Mouse (Mus musculus) thymus, postnatal 25 days (tissue): ENCODE results near the gene Zfp652.

Experiments used
- DNase-seq: peaks from one replicate; pipeline ENCODE4 v3.0.0; 2022

The Zfp652 gene

DNA sequence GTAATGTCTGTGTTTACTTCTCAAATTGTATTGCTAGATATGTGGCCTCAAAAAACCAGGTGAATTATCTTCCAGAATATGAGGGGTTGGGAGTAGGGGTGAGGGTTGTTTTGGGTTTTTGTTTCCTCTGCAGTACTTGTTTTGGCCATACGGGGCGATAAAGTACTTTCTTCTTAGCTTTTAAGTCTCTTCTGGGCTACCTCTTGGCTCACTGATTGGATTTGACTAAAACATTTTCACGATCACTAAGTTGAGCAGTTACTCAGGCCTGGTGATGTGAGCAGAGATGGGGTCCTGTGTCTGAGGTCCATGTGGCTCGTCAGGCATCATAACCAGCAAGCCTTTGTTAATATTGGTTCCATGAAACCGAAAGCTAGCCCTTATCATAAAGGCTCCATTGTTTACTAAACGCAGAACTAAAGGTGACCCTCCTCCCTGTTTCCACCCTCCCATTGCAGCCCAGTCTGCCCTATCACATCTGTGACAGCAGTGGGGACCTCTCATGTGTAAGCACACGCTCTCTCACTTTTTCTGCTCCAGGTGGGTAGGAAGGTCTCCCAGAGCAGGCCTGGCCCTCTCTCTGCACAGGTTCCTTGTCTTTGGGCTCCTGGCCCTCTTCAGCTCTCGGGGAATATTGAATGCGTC, 58.4 kb downstream of the Zfp652 start:
- DNase-seq = peak; percentile 17

DNA sequence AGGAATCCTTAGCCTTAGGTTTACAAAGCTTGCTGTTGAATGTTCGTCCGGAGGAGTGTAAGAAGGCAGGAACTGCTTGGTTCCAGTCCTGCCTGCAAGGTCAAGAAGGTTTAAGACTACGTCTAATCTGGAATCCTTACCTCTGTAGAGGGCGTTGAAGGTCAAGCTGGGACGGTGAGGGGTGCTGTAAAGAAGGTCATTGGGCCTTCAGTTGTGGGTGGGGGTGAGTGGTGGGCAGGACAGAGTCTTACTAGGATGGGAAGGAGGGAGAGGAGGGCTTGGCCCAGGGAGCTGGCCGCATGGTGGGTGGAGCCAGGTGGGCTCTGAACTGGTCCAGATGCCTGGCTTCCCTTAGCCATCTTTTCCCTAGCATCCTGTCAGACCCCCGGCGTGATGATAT, 59.2 kb downstream of the Zfp652 start:
- no peak for DNase-seq

DNA sequence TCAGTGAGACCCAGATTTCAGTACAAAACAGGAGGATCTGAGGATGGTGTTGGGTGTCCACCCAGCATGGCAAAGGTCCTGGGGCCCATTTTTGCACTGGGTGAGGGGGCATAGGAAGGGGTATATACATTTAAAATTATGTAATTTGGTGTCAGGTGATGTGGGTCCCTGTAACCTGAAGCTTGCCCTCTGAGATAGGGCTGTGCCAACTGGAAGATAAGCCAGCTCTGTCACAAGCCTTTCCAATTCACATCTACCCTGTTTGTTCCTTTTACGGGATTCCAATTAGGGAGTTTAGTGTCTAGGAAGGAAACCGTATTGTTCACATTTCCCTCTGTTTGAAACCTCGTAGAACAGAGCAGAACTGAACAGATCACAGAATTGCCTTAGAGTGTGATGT, 60.8 kb downstream of the Zfp652 start:
- no peak for DNase-seq

DNA sequence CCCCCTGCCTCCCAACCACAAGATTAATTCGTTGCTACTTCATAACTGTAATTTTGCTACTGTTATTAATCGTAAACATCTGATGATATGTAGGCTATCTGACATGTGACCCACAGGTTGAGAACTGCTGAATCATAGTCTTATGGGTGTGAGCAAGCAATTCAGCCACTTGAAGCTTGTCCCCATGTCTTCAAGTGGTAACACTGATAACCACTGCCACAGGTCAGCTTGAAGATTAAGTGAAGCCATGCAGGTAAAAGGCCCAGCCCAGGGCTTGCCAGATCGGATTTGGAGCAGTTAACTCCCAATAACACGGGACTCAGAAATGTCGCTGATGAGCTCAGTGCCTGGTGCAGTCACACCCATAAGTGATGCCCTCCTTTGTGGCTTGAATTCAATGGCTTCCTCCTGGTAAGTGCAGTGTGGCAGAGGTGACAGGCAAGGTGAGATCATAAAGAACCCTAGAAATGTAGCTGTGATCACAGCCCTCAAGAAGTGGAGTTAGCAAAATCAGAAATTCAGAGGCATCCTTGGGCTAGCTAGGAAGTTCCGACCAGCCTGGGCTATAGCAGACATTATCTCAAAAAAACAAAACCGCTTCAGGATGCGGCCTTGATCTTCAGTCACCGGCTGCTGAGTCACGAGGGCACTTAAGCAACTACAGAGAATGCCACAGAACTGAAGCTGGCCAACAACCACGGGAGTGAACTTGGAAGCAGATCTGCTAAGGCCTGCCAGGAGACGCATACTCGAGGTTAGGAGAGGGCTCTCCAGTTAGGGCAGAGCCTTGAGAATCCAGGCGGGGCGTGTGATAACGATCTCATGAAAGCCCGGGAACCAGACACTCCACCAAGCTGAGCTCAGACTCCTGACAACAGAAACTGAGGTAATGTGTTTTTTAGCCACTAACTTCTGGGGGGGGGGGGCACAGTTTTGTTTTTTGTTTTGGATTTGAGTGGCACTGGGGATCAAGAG, 65.1 kb downstream of the Zfp652 start:
- peak; percentile 6 for DNase-seq

GRCm38 (mm10) chr11:95778831-95779251, 66.4 kb downstream of the Zfp652 start:
- peak; percentile 9 for DNase-seq

GRCm38 (mm10) chr11:95779366-95779765, 66.9 kb downstream of the Zfp652 start:
- no peak for DNase-seq

DNA sequence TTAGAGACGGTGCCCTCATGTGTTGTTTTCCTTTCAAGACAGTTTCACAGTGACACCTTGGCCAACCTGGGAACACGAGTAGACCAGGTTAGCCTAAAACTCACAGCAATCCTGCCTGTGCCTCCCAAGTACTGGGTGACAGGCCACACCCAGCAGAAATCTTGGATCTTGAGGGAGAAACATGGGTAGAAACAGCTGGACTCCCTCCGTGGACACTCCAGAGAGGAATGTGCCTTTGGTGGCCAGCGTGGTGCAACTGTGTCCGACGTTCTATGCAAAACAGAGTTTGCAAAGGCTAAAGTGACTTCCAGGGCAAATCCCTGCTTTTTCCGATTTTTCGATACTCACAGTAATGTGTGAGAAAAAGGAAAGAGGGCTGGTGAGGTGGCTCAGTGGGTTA, 68.0 kb downstream of the Zfp652 start:
- DNase-seq = no peak

DNA sequence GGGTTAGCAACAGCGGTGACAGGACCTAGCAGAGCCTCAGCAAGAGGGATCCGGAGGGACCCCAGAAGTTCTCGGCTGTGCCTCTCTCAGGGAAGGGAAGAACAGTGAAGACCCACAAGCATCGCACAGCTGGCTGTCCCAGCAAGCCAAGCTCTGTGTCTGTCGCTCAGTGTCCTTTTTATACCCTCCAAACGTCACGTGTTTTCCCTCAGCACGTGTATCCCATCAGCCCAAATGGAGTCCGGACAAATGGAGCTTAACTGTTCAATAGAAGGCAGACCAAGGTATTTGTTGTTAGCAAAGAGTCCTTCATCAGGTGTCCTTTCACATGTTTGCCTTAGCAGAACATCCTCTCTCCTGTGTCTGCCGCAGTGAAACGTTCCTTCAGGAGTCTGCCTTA, 69.1 kb downstream of the Zfp652 start:
- no peak for DNase-seq

DNA sequence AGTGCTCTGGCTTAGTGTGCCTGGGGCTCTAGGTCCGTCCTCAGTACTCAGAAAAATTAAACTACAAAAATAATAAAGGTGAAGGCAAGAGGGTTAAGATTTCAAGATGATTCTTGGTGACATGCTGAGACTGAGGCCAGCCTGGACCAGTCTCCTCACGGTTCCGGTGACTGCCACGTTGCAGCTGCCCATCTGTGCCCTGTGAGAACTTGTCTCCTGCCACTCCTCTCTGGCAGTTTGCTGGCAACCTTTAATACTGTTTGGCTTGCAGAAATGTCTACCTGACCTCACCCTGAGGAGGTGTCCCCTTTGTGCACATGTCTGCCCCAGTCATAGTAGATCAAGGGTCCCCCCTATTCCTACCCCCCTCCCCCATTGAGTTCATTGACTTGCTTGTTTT, 71.0 kb downstream of the Zfp652 start:
- DNase-seq = no peak

DNA sequence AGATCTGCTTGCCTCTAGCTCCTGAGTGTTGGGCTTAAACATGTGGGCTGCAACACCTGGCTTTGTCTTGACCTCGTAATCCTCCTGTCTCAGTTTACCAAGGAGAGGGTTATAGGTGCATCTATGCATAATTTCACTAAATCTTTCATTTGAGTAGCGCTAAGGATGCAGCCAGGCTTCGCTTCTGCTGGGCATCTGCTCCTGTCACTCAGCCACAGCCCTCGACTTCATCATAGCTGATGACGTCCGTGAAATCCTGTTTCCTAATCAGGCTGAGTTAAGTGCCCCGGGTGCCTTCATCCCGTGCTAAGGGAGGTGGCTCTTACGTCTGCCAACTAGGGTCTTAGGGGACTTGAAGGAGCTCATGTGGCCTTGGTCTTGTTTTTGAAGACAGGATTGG, 71.5 kb downstream of the Zfp652 start:
- DNase-seq = no peak

- DNase-seq = no peak
These were observed 73.2 kb downstream of the Zfp652 start for GRCm38 (mm10) chr11:95785675-95786074.

DNA sequence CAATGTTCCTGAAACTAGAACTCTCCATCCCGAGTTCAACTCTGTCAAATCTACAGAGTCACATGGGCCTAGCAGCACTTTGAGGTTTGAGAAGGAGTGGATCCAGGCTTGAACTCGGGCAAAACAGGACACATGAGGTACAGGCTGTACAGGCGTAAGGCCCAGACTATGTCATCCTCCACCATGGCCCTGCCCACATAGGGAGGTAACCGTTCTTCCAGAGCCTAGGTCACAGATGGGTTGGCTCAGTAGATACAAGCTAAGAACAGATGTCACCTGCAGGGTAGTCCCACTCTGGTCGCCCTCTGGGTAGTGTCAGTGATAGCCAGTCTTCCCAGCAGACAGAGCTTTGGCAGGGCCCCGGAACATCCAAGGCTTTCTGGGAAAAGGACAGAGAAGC, 74.0 kb downstream of the Zfp652 start:
- DNase-seq = no peak

DNA sequence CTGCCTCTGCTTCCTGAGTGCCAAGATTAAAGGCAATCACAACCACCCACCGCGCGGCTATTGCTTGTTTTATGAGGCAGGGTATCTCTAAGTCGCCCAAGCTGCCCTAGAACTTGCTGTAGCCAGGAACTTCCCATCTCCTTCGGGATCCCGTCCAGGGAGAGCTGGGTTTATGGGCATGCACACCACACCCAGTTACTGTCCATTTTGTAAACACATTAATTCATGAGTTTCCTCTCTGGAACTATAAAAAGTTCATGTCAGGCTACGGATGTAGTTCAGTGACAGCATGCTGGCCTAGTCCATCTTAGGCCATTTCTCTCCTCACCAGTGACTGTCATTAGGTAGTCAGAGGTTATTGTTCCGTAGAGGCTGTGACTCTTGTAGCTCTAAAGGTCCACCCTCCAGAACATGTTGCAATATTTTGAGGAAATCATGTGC, 77.0 kb downstream of the Zfp652 start:
- DNase-seq = no peak

GRCm38 (mm10) chr11:95791787-95792186, 79.3 kb downstream of the Zfp652 start:
- DNase-seq = no peak

- DNase-seq = no peak
These were observed 80.6 kb downstream of the Zfp652 start for GRCm38 (mm10) chr11:95792950-95793509.

- DNase-seq = no peak
These were observed 81.7 kb downstream of the Zfp652 start for GRCm38 (mm10) chr11:95794201-95794600.

DNA sequence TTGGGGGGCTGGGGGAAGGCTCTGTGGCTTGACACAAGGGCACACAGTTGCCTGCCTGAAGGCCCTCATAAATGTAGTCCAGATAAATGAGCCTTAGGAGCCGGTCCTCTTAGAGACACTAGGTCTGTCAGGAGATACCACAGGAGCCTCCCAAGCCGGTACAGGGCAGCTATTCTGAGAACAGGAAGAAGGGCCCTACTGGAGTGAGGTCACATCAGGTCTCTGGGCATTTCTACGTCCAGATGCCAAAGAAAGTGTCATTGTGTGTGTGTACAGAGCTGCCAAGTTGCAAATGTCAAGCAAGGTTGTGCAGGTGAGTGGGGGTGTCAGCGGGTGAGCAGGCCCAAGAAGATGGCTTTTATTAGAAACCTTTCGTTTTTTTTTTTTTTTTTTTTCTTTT, 83.1 kb downstream of the Zfp652 start:
- no peak for DNase-seq

DNA sequence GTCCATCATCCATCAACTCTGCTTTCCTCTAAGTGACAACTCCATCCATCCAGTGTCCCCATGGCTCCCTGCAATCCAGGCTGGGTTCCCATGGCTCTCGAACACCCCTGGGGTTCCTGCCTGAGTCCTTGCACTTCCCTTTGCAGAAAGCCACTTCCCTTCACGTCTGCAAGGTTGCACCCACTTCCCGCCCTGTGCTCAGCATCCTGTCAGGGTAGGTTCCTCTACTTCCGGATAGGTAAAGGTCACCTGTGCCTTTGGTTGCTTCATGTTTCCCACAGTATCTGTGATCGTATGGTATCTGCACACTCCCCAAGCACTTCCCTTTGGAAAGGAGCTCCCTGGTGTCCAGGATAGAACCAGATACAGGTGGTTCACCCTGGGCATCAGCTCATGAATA, 92.5 kb downstream of the Zfp652 start:
- peak; percentile 52 for DNase-seq

DNA sequence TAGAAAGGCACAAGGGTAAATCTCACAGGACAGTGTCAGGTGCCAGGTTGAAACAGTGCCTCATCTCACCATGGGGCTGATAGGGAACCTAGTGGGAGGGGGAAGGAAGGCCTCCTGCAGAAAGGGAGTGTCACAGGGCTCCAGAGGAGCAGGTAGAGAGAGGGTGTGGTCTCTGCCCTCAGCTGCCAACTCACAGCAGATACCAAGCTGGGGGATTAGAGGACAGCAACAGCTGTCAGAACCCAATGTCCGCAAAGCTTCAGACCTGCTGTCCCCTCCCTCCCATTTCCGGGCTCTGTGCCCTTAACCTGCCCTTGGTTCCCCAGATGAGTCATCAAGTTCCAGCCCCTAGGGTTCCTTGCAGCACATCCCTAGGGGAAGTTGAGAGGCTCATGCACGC, 93.1 kb downstream of the Zfp652 start:
- DNase-seq = peak; percentile 10

GRCm38 (mm10) chr11:95807884-95808283, 95.4 kb downstream of the Zfp652 start:
- no peak for DNase-seq

DNA sequence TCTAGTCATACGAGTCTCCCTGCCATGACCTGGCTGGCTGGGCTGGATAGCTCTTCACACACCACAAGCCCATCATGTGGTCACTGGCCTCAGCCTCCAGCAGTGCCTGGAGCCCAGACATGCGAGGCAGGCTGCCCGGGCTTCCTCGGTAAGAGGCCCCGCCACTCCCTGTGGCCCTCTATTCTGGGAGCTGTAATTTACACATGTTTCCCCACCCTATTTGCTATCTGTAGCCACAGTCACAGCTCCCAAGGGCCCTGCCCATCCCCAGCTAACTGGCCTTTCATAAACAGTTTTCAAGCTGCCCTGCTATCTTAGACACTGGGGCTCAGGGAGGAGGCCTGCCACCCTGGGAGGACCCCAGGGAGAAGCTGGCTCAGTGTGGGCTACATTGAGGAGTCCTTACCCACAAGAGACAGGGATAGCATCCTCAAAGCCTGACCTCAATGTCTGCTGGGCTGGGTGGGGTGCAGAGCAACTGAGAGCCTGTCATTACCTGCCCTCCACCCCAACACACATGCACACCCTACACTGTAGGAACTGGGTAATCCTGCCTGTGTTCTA, 96.1 kb downstream of the Zfp652 start:
- DNase-seq = no peak

GRCm38 (mm10) chr11:95809603-95810002, 97.1 kb downstream of the Zfp652 start:
- DNase-seq = no peak

DNA sequence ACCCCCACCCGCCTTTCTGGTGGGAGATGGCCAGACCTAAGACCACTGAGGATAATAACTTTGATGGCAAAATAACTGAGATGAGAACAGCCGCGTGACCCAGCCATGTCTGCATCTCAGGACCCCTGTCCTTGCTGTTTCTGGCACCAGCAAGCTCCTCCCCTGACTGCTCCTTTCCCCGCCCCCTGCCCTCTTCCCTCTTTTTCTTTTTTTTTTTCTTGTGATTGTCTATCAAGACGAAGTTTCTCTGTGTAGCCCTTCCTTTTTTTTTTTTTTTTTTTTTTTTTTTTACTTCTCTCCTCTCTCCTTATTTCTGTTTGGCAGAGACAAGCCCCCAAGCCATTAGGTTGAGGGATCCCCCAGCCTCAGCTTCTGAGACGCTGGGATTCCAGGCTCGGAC, 98.4 kb downstream of the Zfp652 start:
- no peak for DNase-seq

- DNase-seq = no peak
These were observed 99.3 kb downstream of the Zfp652 start for GRCm38 (mm10) chr11:95811741-95812140.
